Mouse (Mus musculus) limb, embryonic 10.5 days (tissue): Measurements from ENCODE around the gene Colgalt2. TPM values are rescaled to one million over a fixed set of nuclear protein-coding genes. Genes with fewer than 3 reads are reported as not detected.
A peak's percentile ranks its signal among the peaks of the same experiment; 100 is the strongest.

Experiments used
- DNase-seq: peaks from one replicate; pipeline ENCODE4 v3.0.0-alpha.2; 2017; ENCODE audit warnings: low spot score
- H3K27ac ChIP-seq: fragments of 300-500 bp; sonication (generic); 2 replicates; pipeline ENCODE4 v1.5.1; 2016; ENCODE audit warnings: mild to moderate bottlenecking
- H3K27me3 ChIP-seq: fragments of 300-500 bp; sonication (generic); 2 replicates; pipeline ENCODE4 v1.6.1; 2016; ENCODE audit warnings: low read depth, mild to moderate bottlenecking; ENCODE audit not compliant: poor library complexity, severe bottlenecking
- H3K36me3 ChIP-seq: fragments of 300-500 bp; sonication (generic); 2 replicates; pipeline ENCODE4 v1.6.1; 2016; ENCODE audit warnings: mild to moderate bottlenecking, moderate library complexity
- H3K4me1 ChIP-seq: fragments of 300-500 bp; sonication (generic); 2 replicates; pipeline ENCODE4 v1.6.1; 2016
- H3K4me3 ChIP-seq: fragments of 300-500 bp; sonication (generic); 2 replicates; pipeline ENCODE4 v1.5.1; 2016; ENCODE audit warnings: mild to moderate bottlenecking, moderate library complexity
- H3K9me3 ChIP-seq: fragments of 300-500 bp; sonication (generic); replicated peaks from 2 replicates; pipeline ENCODE4 v1.6.1; 2016; ENCODE audit warnings: mild to moderate bottlenecking
- WGBS: fragments of 180-500 bp; shearing (Covaris S2); methylation state at CpG from one replicate; pipeline ENCODE4 v1.1.7; 2016; 5-methylcytosine and 5-hydroxymethylcytosine counted together
- polyA plus RNA-seq: library from polyadenylated mRNA; unstranded; fragments of >200 nt; fragmentation: Nextera tagmentation; extraction: Ambion mirVana; gene quantifications from 2 replicates; pipeline ENCODE4 v1.2.1, GENCODE M21; 2016

Gene Colgalt2
- polyA plus RNA-seq, 1 experiment from 2014 or later, result 1.0 TPM

DNA sequence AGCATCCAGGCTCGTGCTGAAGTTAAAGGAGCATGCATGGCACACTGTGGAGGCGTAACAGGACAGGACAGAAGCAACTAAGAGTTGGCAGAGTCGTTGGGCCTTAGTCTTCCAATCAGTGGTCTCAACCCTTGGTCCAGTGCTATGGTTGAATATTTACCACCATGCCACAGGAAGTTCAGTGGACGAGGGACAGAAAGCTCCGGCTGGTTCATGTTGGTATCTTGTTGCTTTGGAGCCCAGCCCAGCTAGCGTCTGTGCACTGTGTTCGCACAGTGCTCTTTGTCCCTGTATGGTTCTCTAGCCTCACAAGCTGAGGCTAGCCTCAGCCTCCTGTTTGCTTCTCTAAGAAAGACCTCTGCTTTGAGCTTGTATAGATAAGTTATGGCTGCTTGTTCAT, 134.9 kb downstream of the Colgalt2 start:
- Histone ChIP-seq H3K27ac (no peak overlapping the region), H3K36me3 (peaks cover 90% of the 10 kb centered on the region), H3K4me3 (no peak overlapping the region), H3K27me3 (no peaks in the 10 kb centered on the region), H3K4me1 (no peaks in the 10 kb centered on the region), H3K9me3 (no peaks in the 10 kb centered on the region)
- no peak for DNase-seq
- WGBS, result 95% methylated on average over 7 of the region's 7 CpGs

DNA sequence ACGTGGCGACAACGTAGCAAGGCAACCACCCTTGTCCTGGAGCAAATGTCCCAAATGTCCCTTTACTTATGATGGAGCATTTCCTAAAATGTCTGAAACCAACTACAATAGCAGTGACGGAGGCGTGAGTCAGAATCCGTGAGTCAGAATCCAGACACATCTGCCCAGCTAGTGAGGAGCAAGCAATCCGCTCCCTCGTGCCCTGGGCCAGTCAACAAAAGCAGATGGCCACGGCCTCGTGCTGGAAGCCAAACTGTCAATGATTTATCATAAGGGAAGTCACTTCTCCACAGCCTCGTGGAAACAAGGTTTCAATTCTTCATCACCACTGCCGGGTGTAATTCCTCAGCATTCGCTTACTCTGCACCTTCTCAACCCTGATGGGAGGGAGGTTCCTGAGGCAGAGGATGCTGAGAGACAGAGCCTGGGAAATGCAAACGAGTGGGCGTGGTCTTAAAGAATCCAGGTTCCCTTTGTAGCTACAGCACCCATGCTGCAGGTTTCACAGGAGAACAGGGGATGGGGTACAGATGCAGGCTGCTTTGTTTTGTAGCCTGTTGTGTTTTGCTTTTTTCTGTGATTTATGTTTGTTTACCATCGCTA, 136.9 kb downstream of the Colgalt2 start:
- peaks cover 87% of the 10 kb centered on the region for H3K36me3 ChIP-seq
- 51% methylated on average over 16 of the region's 16 CpGs for WGBS
- no peaks in the 10 kb centered on the region for H3K4me1 ChIP-seq
- DNase-seq, result no peak
- no peak overlapping the region for H3K4me3 ChIP-seq
- no peaks in the 10 kb centered on the region for H3K9me3 ChIP-seq
- no peaks in the 10 kb centered on the region for H3K27me3 ChIP-seq
- H3K27ac ChIP-seq, result no peak overlapping the region

DNA sequence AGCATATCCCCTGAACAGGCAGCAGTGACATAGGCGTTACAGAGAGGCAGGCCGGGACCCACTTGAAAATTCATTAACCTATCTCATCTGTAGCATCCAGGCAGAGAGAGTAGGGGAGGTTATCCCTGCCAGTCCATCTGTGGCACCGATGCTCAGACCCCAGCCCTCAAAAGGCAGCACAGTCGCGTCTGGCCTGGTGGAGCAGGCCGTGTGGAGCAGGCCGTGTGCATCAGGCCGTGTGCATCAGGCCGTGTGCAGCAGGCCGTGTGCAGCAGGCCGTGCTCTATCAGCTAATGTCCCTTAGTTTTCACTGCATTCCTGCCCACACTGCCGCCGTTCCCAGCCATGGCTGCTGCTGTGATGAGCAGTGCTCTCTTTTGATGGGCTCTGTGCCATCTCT, 137.6 kb downstream of the Colgalt2 start:
- H3K27me3 ChIP-seq, result no peaks in the 10 kb centered on the region
- 88% methylated on average over 13 of the region's 13 CpGs for WGBS
- no peak overlapping the region for H3K27ac ChIP-seq
- peaks cover 89% of the 10 kb centered on the region for H3K36me3 ChIP-seq
- no peaks in the 10 kb centered on the region for H3K9me3 ChIP-seq
- H3K4me3 ChIP-seq, result no peak overlapping the region
- no peak for DNase-seq
- H3K4me1 ChIP-seq, result no peaks in the 10 kb centered on the region

DNA sequence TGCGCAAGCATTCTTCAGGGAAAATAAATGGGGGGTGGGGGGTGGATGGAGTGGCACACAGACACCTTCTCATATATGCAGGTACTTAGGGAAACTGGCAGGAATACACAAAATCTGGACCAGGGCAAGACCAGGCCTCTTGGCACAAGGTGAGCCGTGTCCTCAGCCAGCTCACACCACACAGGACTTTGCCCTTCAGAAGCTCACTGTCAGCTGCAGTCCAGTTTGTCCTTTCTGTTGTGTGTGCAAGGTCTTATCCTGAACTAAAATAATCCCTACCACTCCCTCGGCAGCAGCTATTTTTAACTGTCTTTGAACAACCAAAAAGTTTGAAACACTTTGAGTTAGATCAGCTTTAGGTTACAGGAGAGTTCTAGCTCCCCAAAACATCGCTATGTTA, 139.2 kb downstream of the Colgalt2 start:
- H3K9me3 ChIP-seq, result no peaks in the 10 kb centered on the region
- no peaks in the 10 kb centered on the region for H3K4me1 ChIP-seq
- no peaks in the 10 kb centered on the region for H3K27me3 ChIP-seq
- 93% methylated on average over 4 of the region's 4 CpGs for WGBS
- no peak overlapping the region for H3K27ac ChIP-seq
- H3K36me3 ChIP-seq, result peaks cover 87% of the 10 kb centered on the region
- no peak for DNase-seq
- no peak overlapping the region for H3K4me3 ChIP-seq

DNA sequence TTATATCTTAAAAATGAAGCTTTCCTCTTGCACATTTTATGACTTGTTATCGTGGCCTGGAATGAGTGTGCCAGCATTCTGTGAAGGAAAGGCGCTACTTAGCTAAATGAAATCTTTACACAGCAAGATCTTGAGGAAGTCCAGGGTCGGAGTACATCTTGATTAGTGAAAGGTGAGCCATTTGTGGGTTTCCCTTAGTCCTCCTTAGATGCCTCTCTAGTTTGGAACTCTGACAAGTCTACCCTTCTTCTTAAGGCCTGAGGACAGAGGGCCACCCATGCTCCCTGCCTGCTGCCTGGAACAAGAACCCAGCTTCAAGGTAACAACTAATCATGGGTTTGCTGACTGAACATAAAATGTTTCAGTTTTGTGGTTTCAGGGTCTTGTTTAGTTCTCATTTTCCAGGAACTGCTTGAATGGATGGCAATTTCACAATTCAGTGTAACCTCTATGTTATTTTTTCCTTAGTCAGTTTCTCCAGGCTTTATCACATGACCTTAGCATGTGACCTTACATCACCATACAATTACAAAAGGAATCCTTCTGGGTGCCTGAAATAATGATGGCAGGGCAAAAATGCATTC, 140.8 kb downstream of the Colgalt2 start:
- Histone ChIP-seq H3K27ac (no peak overlapping the region), H3K9me3 (no peaks in the 10 kb centered on the region), H3K36me3 (peaks cover 89% of the 10 kb centered on the region), H3K4me1 (no peaks in the 10 kb centered on the region), H3K4me3 (no peak overlapping the region), H3K27me3 (no peaks in the 10 kb centered on the region)
- 85% methylated on average over 3 of the region's 3 CpGs for WGBS
- no peak for DNase-seq

DNA sequence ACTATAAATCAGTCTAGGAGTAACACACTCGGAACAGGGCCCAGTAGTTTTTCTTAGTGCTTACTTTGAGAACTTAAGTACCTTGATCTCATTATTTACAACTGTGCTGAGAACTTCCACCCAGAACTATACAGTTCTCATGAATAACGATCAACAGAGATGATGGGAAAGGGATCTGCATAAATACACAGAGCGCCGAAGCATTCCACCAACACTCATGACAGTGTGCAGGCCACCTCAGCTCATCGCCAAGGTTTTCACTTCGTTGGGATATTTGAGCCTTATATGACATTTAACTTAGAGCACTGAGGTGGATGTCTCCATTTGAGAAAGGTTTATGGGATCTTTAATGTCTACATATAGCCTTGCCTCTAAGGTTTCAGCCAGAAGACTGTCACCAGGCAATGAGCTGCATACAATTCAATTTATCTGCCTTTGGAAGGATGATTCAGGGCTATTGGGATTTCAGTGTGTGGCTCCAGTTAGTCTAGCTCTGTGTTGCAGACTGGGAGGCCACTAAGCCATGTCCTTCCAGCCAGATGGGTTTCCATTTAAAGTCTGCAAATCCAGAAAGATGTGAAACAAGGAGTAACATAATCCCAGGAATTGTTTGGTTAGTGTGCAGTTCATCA, 143.2 kb downstream of the Colgalt2 start:
- H3K36me3 ChIP-seq, result peaks cover 88% of the 10 kb centered on the region
- WGBS, result 86% methylated on average over 6 of the region's 6 CpGs
- no peaks in the 10 kb centered on the region for H3K9me3 ChIP-seq
- H3K4me1 ChIP-seq, result no peaks in the 10 kb centered on the region
- no peak for DNase-seq
- H3K27me3 ChIP-seq, result no peaks in the 10 kb centered on the region
- H3K4me3 ChIP-seq, result no peak overlapping the region
- no peak overlapping the region for H3K27ac ChIP-seq

DNA sequence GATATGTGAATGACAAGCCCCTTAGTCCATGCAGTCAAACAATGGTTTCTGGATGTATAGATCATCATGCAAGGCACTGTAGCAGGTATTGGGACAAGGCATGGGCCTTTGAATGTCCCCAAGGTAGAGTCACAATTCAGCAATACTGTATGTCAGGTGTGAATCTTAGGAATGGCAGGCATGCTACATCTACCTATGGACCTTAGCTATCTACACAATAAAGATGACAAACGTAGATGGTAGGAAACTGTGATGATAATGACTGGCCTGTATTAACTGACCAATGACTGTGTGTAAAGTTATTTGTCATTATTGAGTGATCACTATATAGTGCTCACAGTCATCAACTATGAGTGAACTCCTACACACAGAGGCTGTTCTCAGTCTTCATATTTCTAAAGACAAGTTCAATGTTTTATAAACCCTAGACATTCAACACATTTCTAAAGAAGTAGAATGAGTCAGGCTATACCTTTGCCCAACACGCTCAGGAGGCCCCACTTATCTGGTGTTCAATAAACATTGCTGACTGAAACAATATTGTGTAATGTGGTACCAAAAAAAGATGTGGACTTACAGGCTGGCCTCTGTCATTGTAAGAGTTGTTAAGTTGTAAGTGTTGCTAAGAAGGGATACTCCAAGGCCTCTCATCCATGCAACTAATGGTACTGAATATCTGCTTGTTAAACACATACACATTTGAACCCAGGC, 144.0 kb downstream of the Colgalt2 start:
- Histone ChIP-seq H3K27me3 (no peaks in the 10 kb centered on the region), H3K4me1 (no peaks in the 10 kb centered on the region), H3K27ac (no peak overlapping the region), H3K4me3 (no peak overlapping the region), H3K9me3 (no peaks in the 10 kb centered on the region), H3K36me3 (peaks cover 88% of the 10 kb centered on the region)
- no peak for DNase-seq
- WGBS, result 91% methylated on average over 2 of the region's 2 CpGs

DNA sequence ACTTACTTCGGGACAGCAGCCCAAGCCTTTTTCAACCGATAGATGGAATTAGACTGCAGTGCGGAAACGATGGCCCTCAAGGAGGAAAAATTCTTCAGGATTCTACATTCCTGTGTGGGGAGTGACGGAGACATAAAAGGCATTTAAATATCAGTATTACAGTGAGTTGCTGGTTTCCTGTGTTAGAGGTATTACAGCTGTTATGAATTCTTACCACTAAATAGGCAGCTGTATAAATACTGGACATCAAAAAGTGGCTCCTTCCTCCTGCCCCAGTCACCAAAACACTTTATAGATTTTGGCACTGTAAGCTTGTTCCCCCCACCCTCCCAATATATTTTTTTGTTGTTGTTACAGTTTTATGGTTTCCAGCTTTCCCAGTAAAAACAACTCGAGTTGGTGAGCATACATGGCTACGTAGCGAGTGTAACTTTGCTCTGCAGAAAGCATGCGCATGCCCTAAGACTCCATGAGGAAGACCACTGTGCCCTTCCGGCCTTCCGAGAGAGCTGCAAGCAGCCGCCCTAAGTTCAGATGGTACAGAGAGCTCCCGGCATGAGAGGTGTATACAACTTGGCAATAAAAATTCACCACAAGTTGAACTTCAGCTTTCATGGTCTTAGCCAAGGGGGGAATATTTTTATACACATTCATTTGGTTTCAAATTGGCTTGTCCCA, 149.6 kb downstream of the Colgalt2 start:
- no peaks in the 10 kb centered on the region for H3K27me3 ChIP-seq
- peaks cover 84% of the 10 kb centered on the region for H3K36me3 ChIP-seq
- 93% methylated on average over 13 of the region's 13 CpGs for WGBS
- peaks cover 19% of the 10 kb centered on the region for H3K4me1 ChIP-seq
- DNase-seq, result no peak
- no peaks in the 10 kb centered on the region for H3K9me3 ChIP-seq
- no peak overlapping the region; the same call in 1 of the 2 replicates for H3K27ac ChIP-seq
- no peak overlapping the region for H3K4me3 ChIP-seq

DNA sequence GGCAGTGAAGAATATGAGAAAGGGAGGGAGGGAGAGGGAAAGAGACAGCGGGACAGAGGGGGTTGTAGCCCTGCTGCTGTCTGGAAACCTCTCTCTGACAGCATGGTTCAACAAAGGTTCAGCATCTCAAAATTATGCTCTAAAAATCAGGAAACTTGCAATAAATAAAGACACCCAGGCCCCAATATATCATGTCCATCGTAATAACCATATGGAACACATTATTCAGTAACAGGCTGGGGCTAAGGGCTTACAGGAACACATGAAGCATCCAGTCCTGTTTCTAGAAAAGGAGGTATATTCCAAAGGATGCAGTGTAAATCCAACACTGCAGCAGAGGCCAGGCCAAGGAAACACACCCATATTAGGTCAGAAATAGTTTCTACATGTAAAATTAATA, 150.9 kb downstream of the Colgalt2 start:
- H3K27ac ChIP-seq, result no peak overlapping the region
- peaks cover 87% of the 10 kb centered on the region for H3K36me3 ChIP-seq
- no peaks in the 10 kb centered on the region for H3K9me3 ChIP-seq
- no peak overlapping the region for H3K4me3 ChIP-seq
- DNase-seq, result no peak
- WGBS, result 51% methylated on average over 2 of the region's 2 CpGs
- peaks cover 20% of the 10 kb centered on the region for H3K4me1 ChIP-seq
- no peaks in the 10 kb centered on the region for H3K27me3 ChIP-seq

DNA sequence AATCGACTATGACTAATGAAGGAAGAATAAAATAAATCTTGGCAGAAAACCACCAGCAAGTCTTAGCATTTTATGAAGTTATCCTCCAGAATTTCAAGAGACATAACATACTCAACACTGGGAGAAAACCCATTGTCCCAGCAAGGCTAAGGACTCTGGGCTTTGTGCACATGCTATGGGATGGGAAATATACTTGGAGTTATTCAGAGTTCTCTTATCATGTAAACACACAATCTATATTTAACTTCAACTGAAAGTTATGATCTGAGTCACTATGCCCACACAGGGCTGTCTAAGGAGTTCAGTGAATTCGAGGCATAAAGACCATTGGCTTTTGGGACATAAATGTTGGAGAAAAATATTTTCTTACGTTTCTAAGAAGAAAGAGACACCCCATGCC, 151.3 kb downstream of the Colgalt2 start:
- no peak for DNase-seq
- WGBS, result 90% methylated on average over 3 of the region's 3 CpGs
- no peak overlapping the region for H3K4me3 ChIP-seq
- no peaks in the 10 kb centered on the region for H3K27me3 ChIP-seq
- no peak overlapping the region for H3K27ac ChIP-seq
- H3K36me3 ChIP-seq, result peaks cover 87% of the 10 kb centered on the region
- H3K9me3 ChIP-seq, result no peaks in the 10 kb centered on the region
- peaks cover 23% of the 10 kb centered on the region for H3K4me1 ChIP-seq

DNA sequence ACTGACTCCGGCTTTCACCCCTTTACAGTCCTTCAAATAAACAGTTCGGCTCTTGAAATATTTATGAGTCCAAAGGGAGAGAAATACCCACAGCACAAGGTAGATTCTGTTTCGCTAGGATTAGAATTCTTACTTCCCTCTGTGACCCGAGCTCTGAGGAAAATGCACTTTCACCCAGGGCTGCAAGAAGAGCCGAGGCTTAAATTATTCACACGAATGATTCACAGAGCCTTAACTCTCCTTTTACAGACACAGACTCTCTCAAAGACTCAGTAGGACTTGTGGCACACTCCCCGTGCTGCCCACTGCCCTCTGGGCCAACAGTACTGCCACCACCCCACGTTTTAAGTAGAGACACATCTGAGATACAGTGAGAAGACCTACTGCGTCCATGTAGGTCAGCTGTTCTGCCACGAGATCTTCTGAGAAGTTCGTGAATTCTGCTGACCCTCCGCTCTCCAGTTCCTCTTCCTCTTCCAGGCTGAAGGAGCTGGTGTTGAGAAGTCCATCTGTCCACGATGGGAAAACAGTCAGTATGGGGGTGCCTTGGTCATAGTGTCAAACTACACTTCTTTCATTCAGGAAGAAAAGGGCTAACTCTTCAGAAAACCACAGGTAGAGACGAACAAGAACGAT, 154.4 kb downstream of the Colgalt2 start:
- peak overlapping the region; percentile 70; the same call in 1 of the 2 replicates for H3K27ac ChIP-seq

DNA sequence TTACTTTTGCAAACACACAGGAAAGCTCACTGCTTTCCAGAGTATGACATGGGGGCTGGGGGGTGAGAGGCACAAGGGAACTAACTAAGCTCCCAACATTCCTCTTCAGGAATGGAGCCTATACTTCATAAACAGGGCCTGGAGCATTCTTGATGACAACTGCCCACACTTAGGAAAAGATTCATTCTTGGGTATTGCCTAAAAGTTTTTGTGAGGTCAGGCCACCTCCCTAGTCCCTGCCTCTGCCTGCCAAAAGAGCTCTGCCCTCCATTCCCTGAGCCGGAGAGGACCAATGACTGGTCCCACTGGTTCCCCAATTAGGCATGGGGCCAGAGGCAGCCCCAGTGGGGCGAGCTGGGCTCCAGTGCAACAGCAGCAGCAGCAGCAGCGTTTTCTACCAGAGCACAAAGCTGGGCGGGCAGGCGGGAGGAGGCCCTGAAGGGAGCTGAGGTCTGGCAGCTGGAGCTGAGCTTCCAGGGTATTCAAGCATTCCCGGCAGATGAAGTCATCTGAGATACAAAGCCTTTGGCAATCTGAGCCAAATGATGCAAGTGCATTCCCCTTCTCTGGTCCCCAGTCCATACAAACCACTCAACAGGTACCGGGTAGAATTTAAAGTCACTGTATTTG, 156.4 kb downstream of the Colgalt2 start:
- peak overlapping the region; percentile 66 for H3K27ac ChIP-seq
- no peak for DNase-seq
- no peak overlapping the region for H3K4me3 ChIP-seq
- no peaks in the 10 kb centered on the region for H3K27me3 ChIP-seq
- WGBS, result 61% methylated on average over 7 of the region's 7 CpGs
- H3K9me3 ChIP-seq, result no peaks in the 10 kb centered on the region
- H3K36me3 ChIP-seq, result peaks cover 65% of the 10 kb centered on the region
- H3K4me1 ChIP-seq, result peaks cover 29% of the 10 kb centered on the region

More for the DNA sequence above, 154.4 kb downstream of the Colgalt2 start:
- H3K27me3 ChIP-seq, result no peaks in the 10 kb centered on the region
- peaks cover 76% of the 10 kb centered on the region for H3K36me3 ChIP-seq
- H3K4me1 ChIP-seq, result peaks cover 37% of the 10 kb centered on the region
- DNase-seq, result no peak
- H3K9me3 ChIP-seq, result no peaks in the 10 kb centered on the region
- no peak overlapping the region for H3K4me3 ChIP-seq
- 87% methylated on average over 15 of the region's 15 CpGs for WGBS
